Mouse (Mus musculus) adrenal gland, postnatal 36 days (tissue): ENCODE data around the gene Galnt6. TPM values are rescaled to one million over a fixed set of nuclear protein-coding genes. Genes with fewer than 3 reads are reported as not detected.

ENCODE experiments used
- DNase-seq, 2 experiments: peaks; one replicate each; pipeline ENCODE4 v3.0.0; 2021; ENCODE audit warnings: mixed read lengths in 1 of 2
- total RNA-seq, 2 experiments: library from RNA; stranded (reverse); gene quantifications; 2 replicates each; pipeline ENCODE4 v1.2.3; 2021

The Galnt6 gene
- total RNA-seq, 2 experiments from 2014 or later: 4.1 to 5.9 TPM

DNA sequence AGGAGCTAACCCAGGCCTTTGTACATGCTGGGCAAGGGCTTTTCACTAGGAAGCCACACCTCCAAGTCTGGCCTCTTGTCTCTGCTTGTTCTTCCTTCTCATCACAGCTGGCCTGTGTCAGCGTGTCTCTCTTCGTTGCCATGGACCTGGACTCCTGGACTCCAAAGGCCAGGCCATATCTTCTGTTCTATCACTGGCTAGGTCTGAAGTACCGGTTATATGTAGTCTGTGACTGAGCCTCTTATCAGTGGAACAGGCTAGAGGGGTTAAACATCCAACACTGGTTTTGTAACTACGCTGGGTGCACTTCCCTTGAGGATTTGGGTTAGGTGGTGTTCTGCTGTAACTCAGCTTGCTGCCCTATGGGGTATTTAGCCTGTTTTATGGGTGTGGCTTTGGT lies 7.2 kb downstream of the Galnt6 start:
- DNase-seq: no peak

DNA sequence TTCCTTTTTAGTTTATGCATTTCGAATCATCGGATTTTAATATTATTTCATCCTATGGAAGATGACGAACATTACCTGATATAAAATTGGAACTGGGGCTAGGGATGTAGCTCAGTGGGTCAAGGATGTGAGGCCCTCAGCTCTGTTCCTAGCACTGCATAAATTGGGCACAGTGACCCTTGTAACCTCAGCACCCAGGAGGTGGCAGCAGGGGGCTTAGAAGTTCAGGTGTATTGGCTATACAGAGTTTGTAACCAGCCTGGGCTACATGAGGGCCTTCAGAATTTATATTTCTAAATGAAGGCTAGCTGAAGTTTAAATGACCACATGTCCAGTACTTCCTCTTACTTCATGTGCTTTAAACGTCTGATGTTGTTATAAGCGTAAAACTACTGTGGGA lies 7.7 kb downstream of the Galnt6 start:
- no peak for DNase-seq

DNA sequence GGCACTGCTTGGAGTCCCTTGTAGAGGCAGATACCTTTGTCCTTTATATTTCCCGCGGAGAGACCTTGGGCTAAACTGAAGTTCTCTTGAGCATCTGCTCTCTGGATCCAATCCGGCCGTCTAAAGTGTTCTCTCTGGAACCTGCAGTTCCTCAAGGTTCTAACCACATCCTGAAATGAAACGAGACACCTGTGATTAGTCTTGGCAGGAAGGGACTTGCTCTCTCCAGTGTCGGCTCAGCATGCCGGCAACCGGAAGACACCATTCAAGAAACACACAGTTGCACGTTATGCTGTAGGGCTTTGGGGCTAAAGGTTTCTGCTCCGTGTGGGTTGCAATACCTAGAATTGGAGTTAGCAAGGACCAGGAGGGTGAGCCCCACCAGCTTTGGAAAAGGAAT lies 9.1 kb downstream of the Galnt6 start:
- DNase-seq: no peak

DNA sequence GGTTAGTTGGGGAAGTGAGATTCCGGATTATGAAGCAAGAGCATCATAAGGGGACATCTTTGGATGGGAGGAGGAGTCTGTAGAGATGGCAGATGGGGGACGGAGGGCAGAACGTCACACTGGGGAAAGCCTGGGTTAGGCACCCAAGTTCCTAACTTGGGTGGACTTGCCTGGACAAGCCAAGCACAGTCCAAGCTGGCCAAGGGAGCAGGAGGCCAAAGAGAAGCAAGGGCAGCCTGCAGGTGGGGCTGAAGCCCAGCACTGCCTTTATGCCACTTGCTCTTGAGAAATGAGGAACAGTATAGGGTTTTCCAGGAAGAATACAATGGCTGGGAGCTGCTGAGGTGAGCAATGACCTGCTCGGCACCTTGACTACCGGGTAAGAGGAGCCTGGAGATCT lies 10.0 kb downstream of the Galnt6 start:
- no peak for DNase-seq

DNA sequence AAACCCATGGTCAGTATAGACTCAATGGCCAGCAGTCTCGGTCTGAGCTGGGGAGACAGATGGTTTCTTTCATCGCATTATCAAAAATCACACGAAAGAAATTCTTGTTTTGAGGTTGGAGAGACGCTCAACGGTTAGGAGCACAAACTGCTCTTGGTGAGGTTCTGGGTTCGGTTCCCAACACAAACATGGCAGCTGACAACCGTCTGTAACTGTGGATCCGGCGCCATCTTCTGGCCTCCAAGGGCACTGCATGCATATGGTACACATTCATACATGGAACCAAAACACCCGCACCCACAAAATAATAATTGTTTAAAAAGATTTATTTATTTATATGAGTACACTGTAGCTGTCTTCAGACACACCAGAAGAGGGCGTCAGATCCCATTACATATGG lies 10.6 kb downstream of the Galnt6 start:
- DNase-seq: no peak

GRCm38 (mm10) chr15:100717933-100718332 lies 11.2 kb downstream of the Galnt6 start:
- DNase-seq: no peak

GRCm38 (mm10) chr15:100715399-100715993 lies 13.7 kb downstream of the Galnt6 start:
- no peak for DNase-seq

DNA sequence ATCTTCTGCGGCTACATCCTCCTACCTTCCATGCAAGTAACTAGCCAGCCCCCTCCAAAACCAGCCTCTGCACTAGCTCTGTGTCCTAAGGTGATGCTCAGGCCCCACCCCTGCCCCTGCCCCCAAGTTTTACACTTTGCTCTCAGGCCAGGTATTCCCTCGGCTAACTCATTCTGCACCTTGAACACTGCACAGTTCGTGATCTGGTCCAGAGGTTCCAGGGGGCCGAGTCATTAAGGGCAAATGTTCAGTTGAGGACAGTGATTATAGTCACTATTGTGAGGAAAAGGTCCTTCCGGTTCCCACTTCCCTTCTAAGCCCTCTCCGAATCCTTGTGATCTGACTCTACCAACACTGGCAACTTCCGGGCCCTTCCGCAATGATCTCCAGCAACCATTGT lies 14.7 kb downstream of the Galnt6 start:
- DNase-seq: no peak

GRCm38 (mm10) chr15:100710838-100711237 lies 18.3 kb downstream of the Galnt6 start:
- no peak for DNase-seq

GRCm38 (mm10) chr15:100708433-100709078 lies 20.6 kb downstream of the Galnt6 start:
- no peak for DNase-seq

DNA sequence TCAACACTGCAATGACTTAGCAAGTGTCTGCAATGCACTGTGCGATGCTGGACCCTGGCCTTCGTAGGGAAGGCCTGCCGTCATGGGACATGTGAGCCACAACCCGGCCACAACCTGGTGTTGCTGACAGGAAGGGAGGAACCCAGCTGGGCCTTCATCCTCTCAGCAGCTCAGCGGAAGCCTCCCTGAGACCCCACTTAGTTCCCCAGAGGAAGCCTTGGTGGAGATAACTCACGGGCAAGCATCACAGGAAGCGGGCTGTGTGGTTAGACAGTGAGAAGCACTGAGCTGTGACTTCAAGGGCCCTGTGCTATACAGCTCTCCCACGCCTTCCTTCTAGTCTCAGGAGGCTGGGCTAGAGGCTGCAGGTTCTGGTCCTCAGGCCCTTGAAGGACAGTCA lies 22.9 kb downstream of the Galnt6 start:
- DNase-seq: no peak

- no peak for DNase-seq
Measured at GRCm38 (mm10) chr15:100705376-100705775, 23.8 kb downstream of the Galnt6 start.

DNA sequence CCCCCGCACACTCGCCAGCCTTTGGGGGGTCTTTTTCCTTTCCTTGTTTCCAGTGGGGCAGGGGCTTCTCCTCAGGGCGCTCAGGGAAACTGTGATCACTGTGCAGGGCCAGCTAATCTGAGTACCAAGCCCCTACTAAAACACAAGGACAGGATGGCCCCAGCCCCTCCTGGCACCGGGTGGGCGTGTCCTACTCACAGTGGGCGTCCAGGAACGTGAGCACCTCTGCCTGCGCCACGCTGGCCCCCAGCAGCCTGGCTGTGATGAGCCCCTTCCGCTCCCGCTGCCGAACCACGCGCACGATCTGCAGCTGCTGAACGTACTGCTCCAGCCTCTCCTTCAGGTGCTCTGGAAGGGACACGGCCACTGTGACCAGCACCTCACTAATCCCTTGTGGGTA lies 25.3 kb downstream of the Galnt6 start:
- DNase-seq: no peak

DNA sequence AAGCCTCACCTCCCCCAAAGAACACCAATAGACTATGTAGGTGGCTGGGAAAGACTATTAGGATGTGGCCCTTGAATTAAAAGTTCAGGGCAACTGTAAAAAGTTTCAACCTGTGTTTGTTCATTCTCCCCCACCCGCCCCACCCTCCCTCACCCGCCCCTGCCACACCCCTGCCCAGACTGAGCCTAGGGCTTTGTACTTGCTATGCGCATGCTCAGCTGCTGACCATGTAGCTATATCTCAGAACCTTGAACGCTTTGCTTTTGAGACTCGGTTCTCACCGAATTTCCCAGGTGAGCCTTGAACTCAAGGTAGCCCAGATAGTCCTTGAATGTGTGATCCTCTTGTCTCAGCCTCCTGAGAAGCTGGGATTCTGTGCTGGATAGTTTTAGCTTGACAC lies 27.3 kb downstream of the Galnt6 start:
- DNase-seq: no peak

DNA sequence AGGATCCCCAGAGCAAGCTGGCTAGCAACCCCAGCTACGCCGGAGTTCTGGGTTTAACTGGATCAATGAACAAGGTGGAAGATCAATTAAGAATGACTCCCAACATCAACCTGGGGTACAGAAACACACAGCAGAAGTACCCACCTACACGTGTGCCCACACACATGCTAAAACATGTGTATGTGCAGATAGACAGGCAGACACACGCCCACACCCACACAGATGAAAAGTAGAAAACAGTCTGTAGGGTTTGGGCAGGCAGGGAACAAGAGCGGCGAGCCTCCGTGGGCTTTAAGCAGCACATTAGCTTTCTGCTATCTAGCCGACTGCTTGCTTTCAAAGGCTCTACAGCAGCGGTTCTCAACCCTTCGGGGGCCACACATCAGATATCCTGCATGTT lies 28.1 kb downstream of the Galnt6 start:
- no peak for DNase-seq

DNA sequence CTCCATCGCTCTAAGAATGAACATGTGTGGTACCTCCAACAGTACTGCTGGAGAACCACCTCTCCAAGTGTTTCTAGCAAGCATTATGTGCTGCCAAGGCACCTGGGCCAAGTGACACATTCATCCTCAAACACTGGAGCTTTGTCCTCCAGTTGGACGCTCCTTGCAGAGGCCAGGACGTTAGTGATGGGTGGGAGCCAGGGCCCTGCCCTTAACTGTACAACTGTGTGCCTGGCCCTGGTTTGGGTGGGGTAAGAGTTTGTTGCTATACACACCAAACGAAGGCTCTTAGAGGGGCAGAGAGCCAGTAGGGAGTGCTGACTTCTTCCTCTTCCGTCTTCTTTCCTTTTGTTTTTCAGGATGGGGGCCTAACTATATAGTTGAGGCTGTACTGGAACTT lies 28.8 kb downstream of the Galnt6 start:
- no peak for DNase-seq

- no peak for DNase-seq
Measured at GRCm38 (mm10) chr15:100699386-100699785, 29.8 kb downstream of the Galnt6 start.

DNA sequence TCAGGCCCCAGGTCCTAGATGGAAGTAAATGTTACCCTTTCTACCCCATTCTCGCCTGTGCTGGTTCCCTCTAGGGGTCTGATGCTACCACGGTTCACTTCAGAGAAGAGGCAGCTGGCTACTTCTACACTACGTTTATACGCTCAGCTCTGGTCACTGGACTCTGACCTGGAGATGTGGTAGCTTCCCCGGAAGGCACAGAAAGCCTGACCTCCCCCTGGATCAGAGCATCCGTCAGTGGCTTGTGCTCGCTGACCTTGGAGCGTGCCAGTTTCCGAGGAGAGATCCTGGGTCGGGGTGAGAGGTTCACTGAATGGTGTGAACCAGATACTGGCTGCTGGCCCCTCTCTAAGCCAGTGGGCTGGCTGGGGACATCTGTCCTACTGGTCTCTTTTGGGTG lies 31.1 kb downstream of the Galnt6 start:
- DNase-seq: peak in 1 of 2 experiments; percentile 23

GRCm38 (mm10) chr15:100694406-100694805 lies 34.8 kb downstream of the Galnt6 start:
- DNase-seq: peak; percentile 83

- DNase-seq: peak; percentile 38 to 45
Measured at GRCm38 (mm10) chr15:100691990-100692389, 37.2 kb downstream of the Galnt6 start.

GRCm38 (mm10) chr15:100687430-100687971 lies 41.7 kb downstream of the Galnt6 start, which contains the start of gene Cela1:
Gene Cela1, minus strand, starts transcription at chr15:100687921.
- DNase-seq: peak; percentile 35 to 43

DNA sequence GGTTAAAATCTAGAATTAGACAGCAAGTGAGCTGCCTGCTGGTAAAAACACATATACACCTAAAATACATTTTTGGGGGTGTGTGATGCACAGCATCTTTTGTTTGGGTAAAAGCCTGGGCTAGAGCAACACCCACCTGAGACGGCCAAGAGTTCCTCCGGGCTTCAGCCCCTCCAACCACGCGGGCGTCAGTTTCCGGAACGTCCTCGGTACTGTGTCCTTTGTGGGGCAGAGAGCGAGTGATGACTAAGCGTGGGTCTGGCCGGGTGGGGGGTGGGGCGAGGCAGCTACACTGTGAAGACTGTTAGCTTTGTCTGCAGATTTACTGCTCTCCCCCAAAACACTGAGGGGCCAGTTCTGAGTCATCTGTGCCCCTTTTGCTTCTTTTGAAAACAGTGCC lies 42.2 kb downstream of the Galnt6 start:
- DNase-seq: peak; percentile 81

GRCm38 (mm10) chr15:100686434-100686833 lies 42.7 kb downstream of the Galnt6 start:
- peak in 1 of 2 experiments; percentile 26 for DNase-seq

DNA sequence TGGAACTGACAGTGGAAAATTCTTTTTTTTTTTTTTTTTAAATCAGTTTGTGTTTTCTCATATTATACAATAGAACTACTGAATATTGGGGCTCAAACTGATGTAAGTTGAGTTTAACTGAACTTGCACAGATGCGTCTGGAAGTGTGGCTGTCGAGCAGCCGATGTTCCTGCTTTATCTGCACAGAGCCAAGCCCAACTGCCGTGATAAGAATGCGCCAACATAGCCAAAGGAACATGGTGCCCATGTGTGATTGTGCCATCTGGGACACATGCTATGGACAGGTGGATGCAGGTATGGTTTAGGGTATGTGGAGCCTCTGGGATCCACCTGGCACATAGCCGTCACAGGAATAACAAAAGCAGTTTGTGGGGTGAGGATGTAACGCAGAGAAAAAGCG lies 43.3 kb downstream of the Galnt6 start:
- DNase-seq: no peak
